ENCODE assay signal across 24 mouse cellular contexts in the genomic region with DNA sequence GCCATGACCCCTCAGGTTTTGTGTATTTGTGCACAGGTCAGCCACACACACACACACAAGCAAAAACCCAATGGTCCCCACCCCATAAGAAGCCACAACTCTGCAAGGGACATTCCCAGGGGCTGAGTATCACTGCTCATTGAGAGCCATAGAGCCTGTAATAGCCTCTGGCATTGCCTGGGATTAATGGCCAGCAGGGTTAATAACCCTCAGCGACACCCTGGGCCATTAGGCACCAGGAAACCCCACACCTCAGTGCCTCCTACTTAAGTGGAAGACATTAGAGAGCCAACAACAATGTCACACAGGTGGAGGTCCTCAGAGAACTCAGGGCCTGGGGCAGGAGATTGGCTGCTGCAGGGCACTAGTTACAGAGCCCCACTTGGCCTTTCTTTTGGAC.
"Had no signal": no experiment of that assay in that cellular context is flagged by ENCODE, and none has a peak within 500 bp of the region (broad histone marks: within the 10 kb centered on the region; RNA-seq: fewer than 3 reads in every experiment).

No protein-coding gene starts in this region.

- H3K4me3 ChIP-seq: heart, adult 2 months; heart, embryonic 13.5 days; heart, embryonic 15.5 days; hindbrain, embryonic 13.5 days; hindbrain, embryonic 15.5 days; left cerebral cortex, adult 2 months; limb, embryonic 12.5 days; liver, embryonic 13.5 days; liver, embryonic 15.5 days had no signal

- H3K4me1 ChIP-seq: heart, embryonic 13.5 days; heart, embryonic 15.5 days; hindbrain, embryonic 15.5 days; liver, embryonic 13.5 days; liver, embryonic 15.5 days had no signal

- H3K9ac ChIP-seq: heart, embryonic 13.5 days; heart, embryonic 15.5 days; hindbrain, embryonic 13.5 days; hindbrain, embryonic 15.5 days; limb, embryonic 12.5 days; liver, embryonic 13.5 days; liver, embryonic 15.5 days; liver, postnatal 0 days had no signal

- H3K36me3 ChIP-seq: heart, embryonic 13.5 days; heart, embryonic 15.5 days; hindbrain, embryonic 13.5 days; hindbrain, embryonic 15.5 days; limb, embryonic 12.5 days; liver, embryonic 13.5 days; liver, embryonic 15.5 days had no signal

- H3K27me3 ChIP-seq: heart, embryonic 13.5 days; heart, embryonic 15.5 days; hindbrain, embryonic 13.5 days; hindbrain, embryonic 15.5 days; liver, embryonic 13.5 days; liver, embryonic 15.5 days had no signal

- ATAC-seq: hindbrain, postnatal 0 days; intestine, embryonic 16.5 days; liver, postnatal 0 days had no signal

- H3K9me3 ChIP-seq: heart, embryonic 13.5 days; heart, embryonic 15.5 days; hindbrain, embryonic 13.5 days; hindbrain, embryonic 15.5 days; limb, embryonic 12.5 days; liver, embryonic 13.5 days; liver, embryonic 15.5 days had no signal

- H3K27ac ChIP-seq: heart, adult 2 months; heart, embryonic 13.5 days; heart, embryonic 15.5 days; hindbrain, embryonic 13.5 days; hindbrain, embryonic 15.5 days; hindbrain, postnatal 0 days; left cerebral cortex, adult 2 months; limb, embryonic 12.5 days; liver, embryonic 13.5 days; liver, embryonic 15.5 days had no signal

- H3K4me2 ChIP-seq: heart, embryonic 11.5 days; heart, embryonic 13.5 days; heart, embryonic 15.5 days; hindbrain, embryonic 13.5 days; hindbrain, embryonic 15.5 days; limb, embryonic 12.5 days; liver, embryonic 11.5 days; liver, embryonic 13.5 days; liver, embryonic 15.5 days had no signal

- DNase-seq: gastrocnemius, postnatal 14 days; gastrocnemius, postnatal 36 days; heart, adult 11 months; heart, adult 2 months; heart, postnatal 14 days; heart, postnatal 36 days; kidney, adult 18-20 months; kidney, adult 8-10 months; kidney, postnatal 36 days; layer of hippocampus, adult 9-11 months; liver; liver, embryonic 13.5 days; liver, postnatal 0 days had no signal
